Mouse (Mus musculus) embryonic facial prominence, embryonic 10.5 days (tissue): Measurements from ENCODE around the gene Zmym1. TPM values are rescaled to one million over a fixed set of nuclear protein-coding genes. Genes with fewer than 3 reads are reported as not detected.

Experiments
- polyA plus RNA-seq: library from polyadenylated mRNA; unstranded; fragments of >200 nt; fragmentation: Nextera tagmentation; extraction: Ambion mirVana; gene quantifications from 2 replicates; pipeline ENCODE4 v1.2.1, GENCODE M21; 2016

Zmym1 gene
- polyA plus RNA-seq, 1 experiment from 2014 or later = 37.1 TPM

Other genes starting within 250 kb of the Zmym1 start
- gene Zmym4, start 93.0 kb downstream of the Zmym1 start, polyA plus RNA-seq = 28.0 and 29.0 TPM in 2 replicates
- gene Sfpq, start 39.8 kb downstream of the Zmym1 start, polyA plus RNA-seq = 111 and 120 TPM in 2 replicates
- gene Zmym6, start 16.2 kb upstream of the Zmym1 start, polyA plus RNA-seq = 24.0 and 25.5 TPM in 2 replicates
- 11.9 and 12.1 TPM in 2 replicates for gene Tmem35b, start 62.5 kb upstream of the Zmym1 start, polyA plus RNA-seq
- 0.83 and 0.98 TPM in 2 replicates for gene Dlgap3, start 108.1 kb upstream of the Zmym1 start, polyA plus RNA-seq
- 73.7 and 80.0 TPM in 2 replicates for gene Smim12, start 182.6 kb upstream of the Zmym1 start, polyA plus RNA-seq